Mouse (Mus musculus): ENCODE measurements around the gene Ctnnbip1. TPM values are rescaled to one million over a fixed set of nuclear protein-coding genes. Genes with fewer than 3 reads are reported as not detected.

Gene Ctnnbip1
- total and polyA plus RNA-seq, 2 experiments from 2014 or later: 109 to 116 TPM

GRCm38 (mm10) chr4:149578831-149579230, 60.8 kb downstream of the Ctnnbip1 start:
- no peak for TF ChIP-seq CTCF (IDR thresholded peaks at IDR 0.05)
- peak; percentile 33 for DNase-seq (ENCODE audit: low spot score)
- Histone ChIP-seq H3K36me3 (ENCODE audit: insufficient read depth, low read length) (no peaks in the 10 kb centered on the region), H3K9me3 (ENCODE audit: low read length) (no peaks in the 10 kb centered on the region), H3K27ac (ENCODE audit: low read depth, low read length) (no peak overlapping the region), H3K4me1 (ENCODE audit: insufficient read depth, low read length) (no peaks in the 10 kb centered on the region), H3K4me3 (ENCODE audit: low read depth, low read length) (no peak overlapping the region), H3K27me3 (ENCODE audit: insufficient read depth, low read length) (no peaks in the 10 kb centered on the region), H3K4me2 (ENCODE audit: low read depth, low read length, poor library complexity, severe bottlenecking) (no peak overlapping the region), H3K9ac (replicated peaks; ENCODE audit: low read length, poor library complexity, severe bottlenecking) (no peak overlapping the region)
- 23% methylated on average over 7 of the region's 7 CpGs for WGBS
- ATAC-seq (ENCODE audit: low FRiP score): no peak

- no peaks in the 10 kb centered on the region for H3K9me3 ChIP-seq (ENCODE audit: low read length)
- H3K4me3 ChIP-seq (ENCODE audit: low read depth, low read length): peak overlapping the region; percentile 93; the same call in 1 of the 2 replicates
- no peak for TF ChIP-seq CTCF (IDR thresholded peaks at IDR 0.05)
- H3K36me3 ChIP-seq (ENCODE audit: insufficient read depth, low read length): no peaks in the 10 kb centered on the region
- no peaks in the 10 kb centered on the region for H3K27me3 ChIP-seq (ENCODE audit: insufficient read depth, low read length)
- no peak for ATAC-seq (ENCODE audit: low FRiP score)
- peak overlapping the region; percentile 88; the same call in 1 of the 2 replicates for H3K27ac ChIP-seq (ENCODE audit: low read depth, low read length)
- 88% methylated on average over 8 of the region's 8 CpGs for WGBS
- DNase-seq (ENCODE audit: low spot score): no peak
- peaks cover 4% of the 10 kb centered on the region; the same call in 1 of the 2 replicates for H3K4me1 ChIP-seq (ENCODE audit: insufficient read depth, low read length)
- no peak overlapping the region for H3K9ac ChIP-seq (replicated peaks; ENCODE audit: low read length, poor library complexity, severe bottlenecking)
- peak overlapping the region; percentile 95; the same call in 1 of the 2 replicates for H3K4me2 ChIP-seq (ENCODE audit: low read depth, low read length, poor library complexity, severe bottlenecking)
These were observed 67.2 kb downstream of the Ctnnbip1 start for GRCm38 (mm10) chr4:149585236-149585635.

DNA sequence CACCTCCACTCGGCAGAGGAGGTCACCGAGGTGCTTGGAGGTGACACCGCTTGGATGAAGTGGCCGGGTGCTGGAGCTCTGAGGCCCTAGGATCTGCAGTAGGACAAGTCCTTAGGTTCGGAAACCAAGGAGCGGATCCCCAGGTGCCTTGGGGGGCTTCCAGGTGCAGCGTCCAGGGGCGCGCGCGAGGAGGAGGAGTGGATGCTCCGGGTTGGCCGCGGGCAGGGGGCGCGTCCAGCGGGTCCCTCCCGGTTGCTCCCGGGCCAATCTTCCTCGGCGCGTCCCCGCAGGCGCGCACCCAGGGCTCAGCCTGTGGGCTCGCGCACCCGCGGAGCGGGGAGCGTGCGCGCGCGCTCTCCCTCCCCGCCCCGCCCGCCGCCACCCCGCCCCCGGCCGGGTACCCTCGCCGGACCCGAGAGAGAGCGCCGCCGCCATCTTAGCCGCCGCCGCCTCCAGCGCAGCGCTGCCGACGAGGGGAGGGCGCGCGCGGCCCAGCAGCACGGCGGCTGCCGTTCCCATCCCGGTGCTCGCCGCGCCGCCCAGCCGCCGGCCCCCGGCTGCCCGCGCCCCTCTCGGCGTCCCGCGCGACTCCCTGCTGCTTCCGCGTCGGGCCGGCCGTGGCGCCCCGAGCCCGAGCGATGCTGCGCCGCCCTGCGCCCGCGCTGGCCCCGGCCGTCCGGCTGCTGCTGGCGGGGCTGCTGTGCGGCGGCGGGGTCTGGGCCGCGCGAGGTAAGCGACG, 68.2 kb downstream of the Ctnnbip1 start, which contains the start of gene Clstn1:
Gene Clstn1 (plus strand): TSS at position 425 of the 739 bp plus-strand sequence.
- no peaks in the 10 kb centered on the region for H3K27me3 ChIP-seq (ENCODE audit: insufficient read depth, low read length)
- peak within 1 kb of the TSS; percentile 93 for H3K4me3 ChIP-seq (ENCODE audit: low read depth, low read length)
- ATAC-seq (ENCODE audit: low FRiP score) (peak; percentile 83), DNase-seq (ENCODE audit: low spot score) (peak; percentile 87)
- H3K27ac ChIP-seq (ENCODE audit: low read depth, low read length): peak within 1 kb of the TSS; percentile 88
- peak within 1 kb of the TSS; percentile 95 for H3K4me2 ChIP-seq (ENCODE audit: low read depth, low read length, poor library complexity, severe bottlenecking)
- no peaks in the 10 kb centered on the region for H3K9me3 ChIP-seq (ENCODE audit: low read length)
- peak within 1 kb of the TSS; percentile 94 for H3K9ac ChIP-seq (replicated peaks; ENCODE audit: low read length, poor library complexity, severe bottlenecking)
- H3K4me1 ChIP-seq (ENCODE audit: insufficient read depth, low read length): peaks cover 4% of the 10 kb centered on the region; the same call in 1 of the 2 replicates
- WGBS: under 1% methylated on average over 63 of the region's 103 CpGs
- TF ChIP-seq CTCF (IDR thresholded peaks at IDR 0.05): no peak
- H3K36me3 ChIP-seq (ENCODE audit: insufficient read depth, low read length): no peaks in the 10 kb centered on the region

- Histone ChIP-seq H3K4me2 (ENCODE audit: low read depth, low read length, poor library complexity, severe bottlenecking) (peak overlapping the region; percentile 95), H3K9me3 (ENCODE audit: low read length) (no peaks in the 10 kb centered on the region), H3K27ac (ENCODE audit: low read depth, low read length) (peak overlapping the region; percentile 88), H3K4me3 (ENCODE audit: low read depth, low read length) (peak overlapping the region; percentile 93), H3K36me3 (ENCODE audit: insufficient read depth, low read length) (no peaks in the 10 kb centered on the region), H3K4me1 (ENCODE audit: insufficient read depth, low read length) (peaks cover 4% of the 10 kb centered on the region; the same call in 1 of the 2 replicates), H3K9ac (replicated peaks; ENCODE audit: low read length, poor library complexity, severe bottlenecking) (peak overlapping the region; percentile 94), H3K27me3 (ENCODE audit: insufficient read depth, low read length) (no peaks in the 10 kb centered on the region)
- TF ChIP-seq CTCF (IDR thresholded peaks at IDR 0.05): no peak
- DNase-seq (ENCODE audit: low spot score): peak; percentile 60
- under 1% methylated on average over 72 of the region's 72 CpGs for WGBS
- ATAC-seq (ENCODE audit: low FRiP score): peak; percentile 74
These were observed 69.0 kb downstream of the Ctnnbip1 start for GRCm38 (mm10) chr4:149586783-149587595.

DNA sequence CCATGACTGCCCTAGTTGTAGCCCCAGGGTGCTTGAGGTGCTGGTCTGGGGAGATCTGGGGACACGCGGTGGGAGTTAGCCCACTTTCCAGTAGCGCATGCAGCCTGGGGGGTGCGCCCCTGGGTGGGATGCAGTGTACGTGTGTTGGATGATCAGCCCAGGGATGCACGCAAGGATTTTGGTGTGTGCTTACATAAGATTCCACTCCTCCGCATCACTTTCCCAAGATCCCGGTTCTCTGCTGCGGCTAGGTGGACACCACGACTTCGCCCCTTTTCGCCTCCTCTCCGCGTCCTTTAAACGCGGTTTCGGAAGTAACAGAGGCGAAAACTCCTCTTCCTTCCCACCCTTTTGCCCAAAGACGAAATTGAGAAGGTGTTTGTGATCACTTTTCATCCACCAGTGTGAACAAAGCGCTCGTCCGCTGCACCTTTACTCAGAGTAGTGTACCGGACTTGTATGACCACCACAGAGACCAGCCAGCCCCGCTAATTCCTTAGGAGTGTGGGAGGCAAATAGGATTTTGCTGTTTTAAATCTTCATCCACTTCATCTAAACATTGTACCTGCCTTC, 69.6 kb downstream of the Ctnnbip1 start:
- Histone ChIP-seq H3K27me3 (ENCODE audit: insufficient read depth, low read length) (no peaks in the 10 kb centered on the region), H3K9ac (replicated peaks; ENCODE audit: low read length, poor library complexity, severe bottlenecking) (peak overlapping the region; percentile 94), H3K36me3 (ENCODE audit: insufficient read depth, low read length) (no peaks in the 10 kb centered on the region), H3K27ac (ENCODE audit: low read depth, low read length) (peak overlapping the region; percentile 88), H3K4me1 (ENCODE audit: insufficient read depth, low read length) (peaks cover 4% of the 10 kb centered on the region; the same call in 1 of the 2 replicates), H3K4me3 (ENCODE audit: low read depth, low read length) (peak overlapping the region; percentile 93), H3K9me3 (ENCODE audit: low read length) (no peaks in the 10 kb centered on the region), H3K4me2 (ENCODE audit: low read depth, low read length, poor library complexity, severe bottlenecking) (peak overlapping the region; percentile 95)
- ATAC-seq (ENCODE audit: low FRiP score) (peak; percentile 5; the same call in 1 of the 2 replicates), DNase-seq (ENCODE audit: low spot score) (no peak)
- 4% methylated on average over 24 of the region's 24 CpGs for WGBS
- no peak for TF ChIP-seq CTCF (IDR thresholded peaks at IDR 0.05)

Measured in midbrain, postnatal 0 days (tissue).